Mouse (Mus musculus) B cell, adult 62 days (primary cell): ENCODE data around the gene Gaa. TPM values are rescaled to one million over a fixed set of nuclear protein-coding genes. Genes with fewer than 3 reads are reported as not detected.

Source experiments
- total RNA-seq: library from RNA; stranded (reverse); gene quantifications from 4 replicates; pipeline ENCODE4 v1.2.4, GENCODE M21; 2023

The Gaa gene
- total RNA-seq: 112 to 117 TPM (median 114 TPM) in 4 replicates

GRCm38 (mm10) chr11:119267768-119268556 is at the start of gene Gaa:
Gaa (plus strand) TSS chr11:119267887.

GRCm38 (mm10) chr11:119228091-119228781 is 39.5 kb upstream of the Gaa start, which contains the start of the genes Tbc1d16 and Ccdc40:
Tbc1d16 (minus strand) TSS chr11:119228499.
Ccdc40 (plus strand) TSS chr11:119228572.

GRCm38 (mm10) chr11:119299391-119300245 is 31.9 kb downstream of the Gaa start, which contains the start of gene Eif4a3:
Eif4a3 (minus strand) TSS chr11:119300089.

GRCm38 (mm10) chr11:119307658-119307867 is 39.9 kb downstream of the Gaa start, which contains the start of gene Card14:
Card14 (plus strand) TSS chr11:119307768.

Other genes with a start within 250 kb of the Gaa start
- gene Cbx2, start 244.9 kb upstream of the Gaa start, total RNA-seq: 4.6 to 6.3 TPM (median 5.0 TPM) in 4 replicates
- 13.1 to 22.8 TPM (median 15.3 TPM) in 4 replicates for gene Cbx8, start 226.9 kb upstream of the Gaa start, total RNA-seq
- 89.9 to 98.2 TPM (median 95.3 TPM) in 4 replicates for gene Cbx4, start 181.7 kb upstream of the Gaa start, total RNA-seq
- 0.26 to 0.31 TPM (median 0.27 TPM) in 4 replicates for gene Tbc1d16, start 39.4 kb upstream of the Gaa start, total RNA-seq
- 0.46 to 1.5 TPM (median 0.61 TPM) in 4 replicates for gene Ccdc40, start 39.3 kb upstream of the Gaa start, total RNA-seq
- 211 to 252 TPM (median 226 TPM) in 4 replicates for gene Eif4a3, start 32.2 kb downstream of the Gaa start, total RNA-seq
- not detected in 4 replicates for gene Card14, start 39.9 kb downstream of the Gaa start, total RNA-seq
- gene Sgsh, start 87.6 kb downstream of the Gaa start, total RNA-seq: 22.2 to 25.9 TPM (median 24.0 TPM) in 4 replicates
- 20.2 to 28.1 TPM (median 27.8 TPM) in 4 replicates for gene Slc26a11, start 87.7 kb downstream of the Gaa start, total RNA-seq
- gene Rnf213, start 125.2 kb downstream of the Gaa start, total RNA-seq: 101 to 104 TPM (median 103 TPM) in 4 replicates
- 27.0 to 35.0 TPM (median 31.5 TPM) in 4 replicates for gene Endov, start 223.5 kb downstream of the Gaa start, total RNA-seq